Mouse (Mus musculus): ENCODE measurements around the gene Dok5. TPM values are rescaled to one million over a fixed set of nuclear protein-coding genes. Genes with fewer than 3 reads are reported as not detected.

Dok5 gene
- polyA plus RNA-seq, 1 experiment: 0.02 TPM

DNA sequence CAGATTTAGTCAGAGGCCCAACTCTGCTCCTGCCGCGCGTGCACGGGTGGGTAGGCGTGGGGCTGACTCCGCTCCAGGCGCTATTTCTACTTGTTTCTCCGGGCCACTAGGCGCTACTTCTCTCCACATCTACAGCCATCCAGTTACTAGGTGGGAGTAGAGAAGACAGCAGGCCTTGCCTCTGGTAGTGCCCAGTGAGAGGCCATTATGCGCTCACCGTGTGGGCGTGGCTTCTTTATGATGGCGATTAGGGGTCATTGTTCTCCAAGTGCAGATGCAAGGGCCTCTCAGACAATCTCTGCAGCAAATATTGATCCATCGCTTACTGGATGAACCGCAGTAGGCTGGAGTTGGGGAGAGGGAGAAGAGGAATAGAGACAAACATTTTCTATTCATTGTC lies 44.0 kb downstream of the Dok5 start:
- no peak overlapping the region for H3K4me3 ChIP-seq
- H3K4me2 ChIP-seq (ENCODE audit: low read depth): no peak overlapping the region
- no peaks in the 10 kb centered on the region for H3K27me3 ChIP-seq (ENCODE audit: control insufficient read depth, insufficient read depth, insufficient read length)
- H3K36me3 ChIP-seq (ENCODE audit: control insufficient read depth, insufficient read depth): no peaks in the 10 kb centered on the region
- H3ac ChIP-seq (ENCODE audit: control insufficient read depth, insufficient read length): no peak overlapping the region
- no peak for TF ChIP-seq MAX (IDR thresholded peaks at IDR 0.05; ENCODE audit: low read depth)
- no peak for TF ChIP-seq MYOG (IDR thresholded peaks at IDR 0.05; ENCODE audit: control insufficient read depth in 1 of 3, insufficient read depth in 1 of 3, insufficient read length in 2 of 3, low read depth in 2 of 3)
- TF ChIP-seq USF1 (IDR thresholded peaks at IDR 0.05; ENCODE audit: low read depth): no peak
- TF ChIP-seq CEBPB (IDR thresholded peaks at IDR 0.05; ENCODE audit: insufficient read depth, poor library complexity, severe bottlenecking): no peak
- no peak for TF ChIP-seq TCF12 (IDR thresholded peaks at IDR 0.05; ENCODE audit: insufficient read depth, poor library complexity, severe bottlenecking)
- no peak for TF ChIP-seq MYOD1 (IDR thresholded peaks at IDR 0.05; ENCODE audit: control insufficient read depth in 1 of 3, insufficient read length in 2 of 3, low read depth in 2 of 3)
- no peak for TF ChIP-seq TCF3 (IDR thresholded peaks at IDR 0.05; ENCODE audit: insufficient read length, low read depth)
- TF ChIP-seq SRF (IDR thresholded peaks at IDR 0.05; ENCODE audit: control insufficient read depth, insufficient read length, low read depth): no peak
- no peak for TF ChIP-seq REST (IDR thresholded peaks at IDR 0.05; ENCODE audit: insufficient read depth, insufficient read length)
- TF ChIP-seq E2F4 (IDR thresholded peaks at IDR 0.05; ENCODE audit: insufficient read depth): no peak
- no peak for TF ChIP-seq POLR2AphosphoS2 (IDR thresholded peaks at IDR 0.05; ENCODE audit: insufficient read length, low read depth)
- no peak for TF ChIP-seq POLR2A (IDR thresholded peaks at IDR 0.05; ENCODE audit: insufficient read length, low read depth)
- no peaks in the 10 kb centered on the region for H3K79me2 ChIP-seq (ENCODE audit: control insufficient read depth, insufficient read depth)

DNA sequence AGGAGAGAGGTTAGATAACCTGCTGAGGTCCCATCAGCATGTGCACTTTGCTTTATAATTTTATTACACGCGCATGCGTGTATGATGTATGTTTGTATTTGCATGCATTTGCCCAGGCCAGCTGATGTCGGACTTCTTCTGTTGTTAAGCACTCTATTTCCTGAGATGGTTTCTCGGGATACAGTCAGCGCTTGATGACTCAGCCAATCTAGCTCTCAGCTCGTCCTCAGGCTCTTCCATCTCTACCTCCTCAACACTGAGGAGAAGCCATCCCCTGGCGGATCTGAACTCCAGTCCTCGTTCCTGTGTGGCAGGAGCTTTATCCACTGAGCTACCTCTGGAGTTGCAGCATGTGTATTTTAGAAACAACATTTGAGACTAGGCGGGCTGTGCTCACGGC lies 44.5 kb downstream of the Dok5 start:
- no peaks in the 10 kb centered on the region for H3K79me2 ChIP-seq (ENCODE audit: control insufficient read depth, insufficient read depth)
- H3K27me3 ChIP-seq (ENCODE audit: control insufficient read depth, insufficient read depth, insufficient read length): no peaks in the 10 kb centered on the region
- H3K4me2 ChIP-seq (ENCODE audit: low read depth): no peak overlapping the region
- TF ChIP-seq USF1 (IDR thresholded peaks at IDR 0.05; ENCODE audit: low read depth): no peak
- TF ChIP-seq SRF (IDR thresholded peaks at IDR 0.05; ENCODE audit: control insufficient read depth, insufficient read length, low read depth): no peak
- no peak for TF ChIP-seq REST (IDR thresholded peaks at IDR 0.05; ENCODE audit: insufficient read depth, insufficient read length)
- no peak for TF ChIP-seq TCF12 (IDR thresholded peaks at IDR 0.05; ENCODE audit: insufficient read depth, poor library complexity, severe bottlenecking)
- TF ChIP-seq MAX (IDR thresholded peaks at IDR 0.05; ENCODE audit: low read depth): no peak
- no peak for TF ChIP-seq POLR2AphosphoS2 (IDR thresholded peaks at IDR 0.05; ENCODE audit: insufficient read length, low read depth)
- TF ChIP-seq TCF3 (IDR thresholded peaks at IDR 0.05; ENCODE audit: insufficient read length, low read depth): no peak
- TF ChIP-seq MYOD1 (IDR thresholded peaks at IDR 0.05; ENCODE audit: control insufficient read depth in 1 of 3, insufficient read length in 2 of 3, low read depth in 2 of 3): no peak
- no peak for TF ChIP-seq E2F4 (IDR thresholded peaks at IDR 0.05; ENCODE audit: insufficient read depth)
- TF ChIP-seq CEBPB (IDR thresholded peaks at IDR 0.05; ENCODE audit: insufficient read depth, poor library complexity, severe bottlenecking): no peak
- no peak for TF ChIP-seq POLR2A (IDR thresholded peaks at IDR 0.05; ENCODE audit: insufficient read length, low read depth)
- no peak for TF ChIP-seq MYOG (IDR thresholded peaks at IDR 0.05; ENCODE audit: control insufficient read depth in 1 of 3, insufficient read depth in 1 of 3, insufficient read length in 2 of 3, low read depth in 2 of 3)
- no peaks in the 10 kb centered on the region for H3K36me3 ChIP-seq (ENCODE audit: control insufficient read depth, insufficient read depth)
- H3ac ChIP-seq (ENCODE audit: control insufficient read depth, insufficient read length): no peak overlapping the region
- H3K4me3 ChIP-seq: no peak overlapping the region

- TF ChIP-seq REST (IDR thresholded peaks at IDR 0.05; ENCODE audit: insufficient read depth, insufficient read length) (no peak), USF1 (IDR thresholded peaks at IDR 0.05; ENCODE audit: low read depth) (no peak), POLR2AphosphoS2 (IDR thresholded peaks at IDR 0.05; ENCODE audit: insufficient read length, low read depth) (no peak), E2F4 (IDR thresholded peaks at IDR 0.05; ENCODE audit: insufficient read depth) (no peak), MYOG (IDR thresholded peaks at IDR 0.05; ENCODE audit: control insufficient read depth in 1 of 3, insufficient read depth in 1 of 3, insufficient read length in 2 of 3, low read depth in 2 of 3) (no peak), CEBPB (IDR thresholded peaks at IDR 0.05; ENCODE audit: insufficient read depth, poor library complexity, severe bottlenecking) (no peak), POLR2A (IDR thresholded peaks at IDR 0.05; ENCODE audit: insufficient read length, low read depth) (no peak), TCF3 (IDR thresholded peaks at IDR 0.05; ENCODE audit: insufficient read length, low read depth) (no peak), TCF12 (IDR thresholded peaks at IDR 0.05; ENCODE audit: insufficient read depth, poor library complexity, severe bottlenecking) (no peak), MYOD1 (IDR thresholded peaks at IDR 0.05; ENCODE audit: control insufficient read depth in 1 of 3, insufficient read length in 2 of 3, low read depth in 2 of 3) (no peak), SRF (IDR thresholded peaks at IDR 0.05; ENCODE audit: control insufficient read depth, insufficient read length, low read depth) (no peak)
- H3K27me3 ChIP-seq (ENCODE audit: control insufficient read depth, insufficient read depth, insufficient read length): no peaks in the 10 kb centered on the region
- H3K36me3 ChIP-seq (ENCODE audit: control insufficient read depth, insufficient read depth): no peaks in the 10 kb centered on the region
- H3K4me2 ChIP-seq (ENCODE audit: low read depth): no peak overlapping the region
- no peak overlapping the region for H3ac ChIP-seq (ENCODE audit: control insufficient read depth, insufficient read length)
- no peak overlapping the region for H3K4me3 ChIP-seq
- no peaks in the 10 kb centered on the region for H3K79me2 ChIP-seq (ENCODE audit: control insufficient read depth, insufficient read depth)
These were observed 46.0 kb downstream of the Dok5 start for GRCm38 (mm10) chr2:170777572-170777971.

GRCm38 (mm10) chr2:170780010-170780750 lies 48.6 kb downstream of the Dok5 start:
- TF ChIP-seq REST (IDR thresholded peaks at IDR 0.05; ENCODE audit: insufficient read depth, insufficient read length) (no peak), MAX (IDR thresholded peaks at IDR 0.05; ENCODE audit: low read depth) (no peak), SRF (IDR thresholded peaks at IDR 0.05; ENCODE audit: control insufficient read depth, insufficient read length, low read depth) (no peak), MYOD1 (IDR thresholded peaks at IDR 0.05; ENCODE audit: control insufficient read depth in 1 of 3, insufficient read length in 2 of 3, low read depth in 2 of 3) (no peak), POLR2AphosphoS2 (IDR thresholded peaks at IDR 0.05; ENCODE audit: insufficient read length, low read depth) (no peak), TCF12 (IDR thresholded peaks at IDR 0.05; ENCODE audit: insufficient read depth, poor library complexity, severe bottlenecking) (no peak), CEBPB (IDR thresholded peaks at IDR 0.05; ENCODE audit: insufficient read depth, poor library complexity, severe bottlenecking) (no peak), USF1 (IDR thresholded peaks at IDR 0.05; ENCODE audit: low read depth) (no peak), TCF3 (IDR thresholded peaks at IDR 0.05; ENCODE audit: insufficient read length, low read depth) (no peak), E2F4 (IDR thresholded peaks at IDR 0.05; ENCODE audit: insufficient read depth) (no peak), MYOG (IDR thresholded peaks at IDR 0.05; ENCODE audit: control insufficient read depth in 1 of 3, insufficient read depth in 1 of 3, insufficient read length in 2 of 3, low read depth in 2 of 3) (no peak), POLR2A (IDR thresholded peaks at IDR 0.05; ENCODE audit: insufficient read length, low read depth) (no peak)
- no peaks in the 10 kb centered on the region for H3K27me3 ChIP-seq (ENCODE audit: control insufficient read depth, insufficient read depth, insufficient read length)
- no peak overlapping the region for H3K4me3 ChIP-seq
- no peak overlapping the region for H3K4me2 ChIP-seq (ENCODE audit: low read depth)
- H3ac ChIP-seq (ENCODE audit: control insufficient read depth, insufficient read length): no peak overlapping the region
- H3K79me2 ChIP-seq (ENCODE audit: control insufficient read depth, insufficient read depth): no peaks in the 10 kb centered on the region
- no peaks in the 10 kb centered on the region for H3K36me3 ChIP-seq (ENCODE audit: control insufficient read depth, insufficient read depth)
